Mouse (Mus musculus) frontal cortex, postnatal 25 days (tissue): Measurements from ENCODE around the gene Rcvrn.

Experiments
- DNase-seq, 2 experiments: peaks; one replicate each; pipeline ENCODE4 v3.0.0; 2022; ENCODE audit warnings: low spot score in 2 of 2

Gene Rcvrn

DNA sequence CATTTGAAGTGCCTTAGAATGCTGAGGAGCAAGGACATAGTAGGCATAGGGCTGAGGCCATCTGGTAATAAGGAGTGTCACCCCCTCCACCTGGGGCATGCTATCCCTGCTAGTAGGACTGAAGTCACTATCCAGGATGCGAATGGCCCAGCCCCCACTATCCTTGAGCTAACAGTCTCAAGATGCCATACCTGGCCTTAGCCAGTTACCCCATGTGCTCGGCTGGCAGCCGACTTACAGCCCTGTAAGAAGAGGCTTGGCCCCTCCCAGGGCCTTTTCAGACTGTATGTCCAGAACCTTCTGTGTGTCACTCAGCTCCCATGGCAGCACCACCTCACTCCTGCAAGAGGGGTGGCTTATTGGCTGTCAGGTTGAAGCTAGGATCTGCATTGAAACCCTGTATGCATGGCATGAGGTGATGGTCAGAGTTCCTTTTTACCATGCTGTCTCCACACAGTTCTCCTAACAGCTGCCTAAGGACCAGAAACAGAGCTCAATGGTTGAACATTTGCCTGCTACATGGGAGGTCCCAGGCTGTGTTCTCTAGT lies 26.6 kb upstream of the Rcvrn start:
- no peak for DNase-seq

- no peak for DNase-seq
Observed at GRCm38 (mm10) chr11:67670031-67670430, 25.1 kb upstream of the Rcvrn start.

DNA sequence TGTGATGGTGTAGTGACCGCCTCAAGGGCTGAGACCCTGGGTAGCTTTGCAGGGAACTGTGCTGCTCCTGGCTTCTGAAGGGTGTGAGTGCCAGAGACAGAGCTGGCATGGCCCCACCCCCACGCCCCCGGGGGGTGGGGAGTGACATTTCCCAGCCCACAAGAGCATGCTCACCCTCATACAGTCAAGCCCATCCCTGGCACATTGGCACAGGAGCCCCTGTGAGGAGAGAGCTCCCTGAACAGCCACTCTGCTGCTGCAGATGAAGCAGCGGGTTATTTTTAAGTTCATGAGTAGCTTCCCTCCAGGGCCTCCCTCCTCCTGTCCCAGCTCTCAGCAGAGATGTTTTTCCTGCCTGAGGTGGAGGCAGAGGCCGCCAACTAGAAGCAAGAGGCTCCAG lies 23.0 kb upstream of the Rcvrn start:
- peak in 1 of 2 experiments; percentile 36 for DNase-seq

- peak in 1 of 2 experiments; percentile 59 for DNase-seq
Observed at GRCm38 (mm10) chr11:67675562-67676540, 19.3 kb upstream of the Rcvrn start.

DNA sequence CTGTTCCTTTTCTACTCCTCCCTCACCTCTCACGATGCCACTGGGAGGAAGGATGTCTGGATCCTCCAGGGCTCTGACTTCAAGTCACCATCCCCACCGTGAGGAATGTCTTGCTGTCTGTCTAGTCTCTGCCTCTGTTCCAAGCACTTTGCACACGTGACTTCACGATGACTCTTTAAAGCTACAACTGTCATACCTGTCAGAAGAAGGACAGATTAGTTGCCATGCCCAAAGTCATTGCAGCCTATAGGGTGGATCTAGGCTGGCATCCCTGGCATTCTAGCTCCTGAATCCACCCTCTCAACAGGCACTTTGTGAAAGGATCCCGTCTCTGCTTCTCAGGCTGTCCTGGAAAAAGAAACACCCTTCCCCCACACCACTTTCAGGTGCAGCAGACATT lies 15.8 kb upstream of the Rcvrn start:
- DNase-seq, result no peak

DNA sequence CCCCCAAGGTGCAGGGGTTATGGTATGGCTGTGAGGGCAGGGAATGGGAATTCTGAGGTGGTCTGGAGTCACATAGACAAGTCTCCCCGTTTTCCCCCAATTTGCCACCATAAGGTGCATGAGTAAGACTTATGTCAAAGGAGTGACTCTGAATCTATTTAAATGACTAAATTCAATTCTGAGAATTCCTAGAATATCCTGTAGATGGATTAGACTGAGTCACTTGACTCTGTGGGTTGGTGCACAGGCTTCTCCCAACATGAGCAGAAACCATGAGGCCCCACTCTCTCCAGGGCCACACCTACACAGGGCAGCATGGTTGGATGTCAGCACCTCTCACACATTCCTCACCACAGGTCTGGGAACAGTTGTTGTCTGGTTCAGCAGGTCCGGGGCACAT lies 15.2 kb upstream of the Rcvrn start:
- no peak for DNase-seq

- no peak for DNase-seq
Observed at GRCm38 (mm10) chr11:67681871-67682270, 13.3 kb upstream of the Rcvrn start.

DNA sequence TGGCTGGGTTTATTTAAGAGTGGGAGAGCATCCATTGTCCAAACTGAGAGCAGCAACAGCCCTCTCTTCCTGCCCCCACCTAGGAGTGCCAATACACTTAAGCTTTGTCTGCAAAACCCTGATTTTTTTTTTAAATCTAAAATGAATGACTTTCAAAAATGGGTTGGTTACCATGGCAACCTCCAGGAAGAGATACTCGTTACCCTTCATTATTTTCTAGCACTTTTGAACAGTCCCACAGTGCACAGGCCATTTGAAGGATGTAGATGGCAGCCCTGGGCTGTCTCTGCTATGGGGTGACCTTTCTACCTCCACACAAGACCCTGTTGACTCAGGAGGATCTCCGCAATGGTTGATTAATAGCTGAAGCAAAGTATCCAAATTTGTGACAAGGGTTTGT lies 9.0 kb upstream of the Rcvrn start:
- no peak for DNase-seq

DNA sequence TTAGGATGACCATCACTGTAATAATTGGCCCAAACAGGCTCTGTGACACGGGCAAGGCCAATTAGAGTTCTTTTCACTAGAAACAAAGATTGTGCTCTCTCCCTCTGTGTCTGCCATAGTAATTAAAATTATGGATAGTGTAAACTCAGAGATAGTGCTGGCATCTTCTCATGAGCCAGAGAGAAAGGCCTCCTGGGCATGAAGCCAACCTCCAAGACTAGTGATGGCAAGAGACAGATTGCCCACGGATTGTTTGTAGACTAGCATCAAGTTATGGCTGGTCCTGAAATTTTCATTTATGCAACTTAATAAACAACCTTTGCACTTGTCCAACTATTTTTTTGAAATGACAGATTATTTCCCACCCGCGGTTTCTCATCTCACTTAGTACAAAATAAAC lies 17.9 kb downstream of the Rcvrn start:
- DNase-seq, result no peak

- no peak for DNase-seq
Observed at GRCm38 (mm10) chr11:67715382-67715781, 20.3 kb downstream of the Rcvrn start.

DNA sequence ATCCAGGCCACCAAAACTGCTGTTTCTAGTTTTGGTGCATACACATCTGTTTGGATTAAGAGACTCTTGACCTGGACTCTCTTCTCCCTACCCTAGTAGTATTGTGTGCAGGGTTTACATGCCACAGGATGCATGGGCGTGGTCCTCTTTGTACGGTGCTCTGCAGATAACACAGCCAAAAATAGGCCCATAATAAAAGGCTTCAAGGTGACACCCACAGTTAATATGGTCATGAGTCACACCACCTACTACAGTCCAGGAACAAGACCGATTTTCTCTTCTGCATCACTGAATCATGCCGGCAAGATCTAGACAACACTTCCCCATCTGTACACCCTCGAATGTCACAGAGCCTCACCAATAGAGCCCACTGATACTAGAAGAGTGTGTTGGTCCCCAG lies 26.4 kb downstream of the Rcvrn start:
- DNase-seq, result no peak

DNA sequence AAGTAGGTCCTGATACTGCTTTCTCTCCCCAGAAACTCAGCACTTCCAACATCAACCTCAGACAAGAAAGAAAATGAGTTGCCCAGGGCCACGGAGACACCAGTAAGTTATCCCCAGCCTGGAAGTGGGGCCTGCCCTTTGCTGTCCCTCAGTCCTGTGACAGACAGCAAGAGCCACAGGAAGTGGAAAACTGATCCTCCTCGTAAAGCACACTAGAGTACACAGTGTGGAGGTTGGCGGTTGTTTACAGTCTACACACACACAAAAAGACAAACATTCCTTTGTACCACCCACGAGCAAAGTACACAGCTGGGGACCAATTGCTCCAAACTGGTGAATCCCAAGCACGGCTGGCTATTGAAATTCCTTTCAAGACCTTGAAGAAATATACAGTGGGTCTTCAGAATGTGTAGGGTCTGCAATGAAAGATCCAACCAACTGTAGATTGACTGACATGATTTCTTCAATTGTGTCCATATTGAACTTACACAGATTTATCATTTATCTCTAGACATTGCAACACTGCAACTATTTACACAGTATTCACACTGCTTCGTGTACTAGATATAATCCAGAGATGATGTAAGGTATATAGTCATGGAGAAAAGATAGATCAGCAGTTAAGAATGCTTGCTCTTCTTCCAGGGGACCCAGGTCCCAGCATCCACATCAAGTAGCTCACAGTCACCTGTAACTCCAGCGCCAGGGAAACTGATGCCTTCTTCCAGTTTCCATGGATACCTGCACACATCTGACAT lies 27.5 kb downstream of the Rcvrn start:
- no peak for DNase-seq

DNA sequence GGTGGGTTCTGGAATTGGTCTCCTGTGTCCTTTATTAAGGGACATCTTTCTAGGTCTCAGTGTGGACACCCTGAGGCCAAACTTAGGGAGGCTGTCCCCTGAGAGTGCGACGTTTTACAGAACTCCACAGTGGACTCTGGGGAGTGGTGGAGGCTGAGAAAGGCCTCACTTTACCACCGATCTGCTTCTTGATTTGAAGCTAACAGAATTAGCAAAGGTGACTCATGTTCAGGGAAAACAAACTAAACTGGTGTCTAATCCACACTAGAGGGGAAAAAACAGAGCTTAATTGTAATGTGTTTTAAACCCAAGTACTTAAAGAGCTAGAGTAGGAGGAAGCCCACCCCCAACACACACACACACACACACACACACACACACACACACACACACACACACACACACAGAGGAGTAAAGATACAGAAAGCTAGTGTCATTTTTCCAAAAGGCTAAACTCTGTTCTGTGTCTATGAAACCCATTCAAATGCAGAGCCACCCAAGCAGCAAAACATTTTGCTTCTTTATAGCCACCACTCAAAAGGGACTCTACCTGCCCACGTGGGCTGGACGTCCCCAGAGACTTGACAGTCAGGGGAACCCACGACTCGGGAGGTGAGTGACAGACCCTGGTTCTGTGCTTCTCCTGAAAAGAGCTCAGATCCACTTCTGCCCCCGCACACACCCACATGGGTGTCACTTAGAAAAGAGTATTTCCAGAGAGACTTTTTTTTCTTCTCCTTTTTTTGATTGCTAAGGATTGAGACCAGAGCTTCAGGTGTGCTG lies 28.3 kb downstream of the Rcvrn start:
- peak in 1 of 2 experiments; percentile 24 for DNase-seq

DNA sequence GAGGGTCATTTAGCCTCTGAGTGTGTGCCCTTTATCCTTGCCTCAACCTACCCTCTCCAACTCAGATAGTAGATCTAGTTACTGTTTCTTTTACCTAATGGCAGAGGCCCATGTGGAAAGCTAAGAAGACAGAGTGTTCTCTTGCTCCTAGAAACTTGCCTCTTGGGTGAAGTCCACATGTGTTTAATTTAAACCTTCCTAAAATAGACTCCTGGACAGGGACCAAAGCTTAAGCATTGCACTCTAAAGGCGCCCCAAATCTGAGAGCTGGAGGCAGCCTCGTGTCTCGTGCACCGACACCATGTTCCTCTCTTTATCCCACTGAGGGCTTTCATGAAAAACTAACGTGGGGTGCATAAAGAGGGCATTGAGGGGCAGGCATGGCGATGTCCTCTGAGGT lies 32.0 kb downstream of the Rcvrn start:
- no peak for DNase-seq

DNA sequence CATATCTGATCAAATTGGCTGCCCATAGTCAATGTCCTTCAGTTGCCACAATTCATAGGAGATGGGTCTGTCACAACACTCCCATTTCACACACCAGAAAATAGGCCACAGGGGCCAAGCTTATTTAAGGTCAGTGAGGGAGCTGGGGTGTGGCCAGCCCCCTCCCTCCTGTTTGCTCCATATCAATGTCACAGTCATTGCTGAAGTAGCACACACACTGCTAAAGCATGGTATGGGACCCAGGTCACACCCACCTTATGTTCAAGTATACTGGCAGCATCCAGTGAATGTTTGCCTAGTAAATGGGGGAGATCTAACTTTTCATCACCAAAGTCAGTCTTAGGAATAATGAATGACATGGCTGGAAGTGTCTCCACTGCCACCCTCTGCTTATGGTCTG lies 33.6 kb downstream of the Rcvrn start:
- DNase-seq, result no peak

- no peak for DNase-seq
Observed at GRCm38 (mm10) chr11:67731056-67731455, 35.9 kb downstream of the Rcvrn start.

DNA sequence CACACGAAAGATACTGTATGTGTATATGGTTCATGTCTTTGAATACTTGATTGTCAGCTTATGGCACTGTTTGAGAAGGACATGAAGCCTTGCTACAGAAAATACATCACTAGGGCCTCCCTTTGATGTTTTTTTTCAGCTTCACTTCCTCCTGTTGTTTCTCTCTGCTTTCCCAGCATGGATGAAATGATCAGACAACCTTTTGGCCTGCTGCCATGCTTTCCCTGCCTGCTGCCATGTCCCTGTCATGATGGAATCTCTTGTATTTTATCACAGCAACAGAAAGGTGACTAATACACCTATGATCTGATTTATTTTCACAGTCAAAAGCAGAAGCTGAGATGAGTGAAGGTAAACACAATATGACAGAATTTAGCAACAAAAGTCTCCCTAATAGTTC lies 38.6 kb downstream of the Rcvrn start:
- DNase-seq, result no peak

DNA sequence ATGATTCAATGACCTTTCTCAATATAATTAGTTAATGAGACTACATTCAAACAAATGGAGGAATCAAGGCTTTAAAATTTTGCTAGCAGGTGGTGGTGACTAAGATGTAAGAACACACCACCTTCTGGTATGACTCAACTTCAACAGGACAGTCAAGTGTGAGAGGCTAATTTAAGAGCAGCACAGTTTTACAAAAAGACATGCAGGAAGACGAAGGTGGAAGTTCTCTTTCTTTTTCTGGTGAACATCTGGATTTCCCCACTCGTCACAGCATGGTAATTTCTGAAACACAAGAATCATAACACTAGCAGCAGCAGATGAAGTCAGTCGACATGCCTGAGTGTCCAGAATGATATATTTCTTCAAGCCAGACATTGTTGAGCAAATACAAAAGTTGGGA lies 39.5 kb downstream of the Rcvrn start:
- DNase-seq, result no peak

GRCm38 (mm10) chr11:67738345-67738744 lies 43.2 kb downstream of the Rcvrn start:
- no peak for DNase-seq

DNA sequence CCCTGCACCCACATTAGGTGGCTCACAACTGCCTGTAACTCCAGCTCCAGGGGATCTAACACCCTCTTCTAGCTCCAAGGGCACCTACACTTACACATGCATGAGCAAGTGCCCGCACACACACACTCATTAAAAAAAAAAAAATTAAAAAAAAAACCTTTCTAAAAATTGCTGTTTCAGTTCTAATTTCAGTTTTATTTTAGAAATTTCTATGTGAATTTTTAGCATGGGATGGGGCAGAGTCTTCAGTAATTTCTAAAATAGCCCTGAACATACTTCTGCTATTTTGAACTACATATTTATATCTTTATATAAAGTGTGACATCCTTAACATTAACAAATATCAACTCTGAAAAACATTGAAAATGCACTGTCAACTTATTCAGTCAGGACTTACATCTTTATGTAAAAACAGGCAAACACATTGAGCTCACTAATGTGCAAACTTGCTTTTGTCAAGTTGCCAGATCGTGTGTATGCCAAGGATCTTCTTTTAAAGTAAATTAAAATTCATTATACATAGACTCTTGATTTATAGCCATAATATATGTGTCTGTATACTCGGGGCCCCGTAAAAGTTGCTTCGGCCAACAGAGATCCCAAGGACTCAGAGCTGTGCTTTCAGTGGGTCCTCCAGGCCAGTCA lies 43.8 kb downstream of the Rcvrn start:
- DNase-seq, result no peak

GRCm38 (mm10) chr11:67741569-67741968 lies 46.4 kb downstream of the Rcvrn start:
- DNase-seq, result no peak
